Mouse (Mus musculus): ENCODE results near the gene Zfp513. TPM values are rescaled to one million over a fixed set of nuclear protein-coding genes. Genes with fewer than 3 reads are reported as not detected.

Gene Zfp513
- 10 to 100 TPM; 20.9 to 23.3 TPM for polyA plus RNA-seq (2017; shearing (Covaris generic))

GRCm38 (mm10) chr5:31201742-31202590 is at the start of gene Zfp513:
Zfp513 (minus strand) TSS chr5:31202303.

GRCm38 (mm10) chr5:31251541-31252101 is 49.5 kb upstream of the Zfp513 start, which contains the start of gene Krtcap3:
Krtcap3 (plus strand) TSS chr5:31251691.

GRCm38 (mm10) chr5:31240637-31241521 is 38.8 kb upstream of the Zfp513 start, which contains the start of the genes Nrbp1 and Gm9970:
Nrbp1 (plus strand) TSS chr5:31240864.
Gm9970 (minus strand) TSS chr5:31241232.

GRCm38 (mm10) chr5:31220448-31221303 is 18.6 kb upstream of the Zfp513 start, which contains the start of gene Ppm1g:
Ppm1g (minus strand) TSS chr5:31220687.

GRCm38 (mm10) chr5:31192939-31193630 is 9.0 kb downstream of the Zfp513 start, which contains the start of the genes Snx17 and Eif2b4:
Snx17 (plus strand) TSS chr5:31193227.
Eif2b4 (minus strand) TSS chr5:31193430.

GRCm38 (mm10) chr5:31179766-31180630 is 22.1 kb downstream of the Zfp513 start, which contains the start of the genes Gm29609 and Gtf3c2:
Gm29609 (minus strand) TSS chr5:31179911.
Gtf3c2 (minus strand) TSS chr5:31180144.

GRCm38 (mm10) chr5:31154152-31154553 is 48.0 kb downstream of the Zfp513 start, which contains the start of gene Mpv17:
Mpv17 (minus strand) TSS chr5:31154251.

Other genes starting within 250 kb of the Zfp513 start
- 100 to 1,000 TPM; 163 to 180 TPM for gene Preb, start 241.9 kb downstream of the Zfp513 start, polyA plus RNA-seq (2017; shearing (Covaris generic))
- gene Tcf23, start 233.6 kb downstream of the Zfp513 start, polyA plus RNA-seq (2017; shearing (Covaris generic)), result not detected
- 100 to 1,000 TPM in 1 of 2 experiments, 10 to 100 TPM in 1; 84.2 to 138 TPM for gene Atraid, start 154.0 kb downstream of the Zfp513 start, polyA plus RNA-seq (2017; shearing (Covaris generic))
- 1 to 10 TPM; 4.7 to 6.5 TPM for gene Slc5a6, start 153.4 kb downstream of the Zfp513 start, polyA plus RNA-seq (2017; shearing (Covaris generic))
- gene Cad, start 147.5 kb downstream of the Zfp513 start, polyA plus RNA-seq (2017; shearing (Covaris generic)), result 10 to 100 TPM; 11.3 to 17.1 TPM
- under 1 TPM in 1 of 2 experiments, not detected in 1; 0.15 TPM for gene Dnajc5g, start 96.0 kb downstream of the Zfp513 start, polyA plus RNA-seq (2017; shearing (Covaris generic))
- not detected for gene Slc30a3, start 94.1 kb downstream of the Zfp513 start, polyA plus RNA-seq (2017; shearing (Covaris generic))
- gene Trim54, start 85.6 kb downstream of the Zfp513 start, polyA plus RNA-seq (2017; shearing (Covaris generic)), result not detected
- not detected for gene Ucn, start 63.5 kb downstream of the Zfp513 start, polyA plus RNA-seq (2017; shearing (Covaris generic))
- 10 to 100 TPM; 27.4 to 29.4 TPM for gene Mpv17, start 48.1 kb downstream of the Zfp513 start, polyA plus RNA-seq (2017; shearing (Covaris generic))
- 1 to 10 TPM in 1 of 2 experiments, under 1 TPM in 1; 0.49 to 1.0 TPM for gene Gm29609, start 22.4 kb downstream of the Zfp513 start, polyA plus RNA-seq (2017; shearing (Covaris generic))
- gene Gtf3c2, start 22.2 kb downstream of the Zfp513 start, polyA plus RNA-seq (2017; shearing (Covaris generic)), result 10 to 100 TPM; 76.8 to 79.6 TPM
- 100 to 1,000 TPM; 114 to 130 TPM for gene Snx17, start 9.1 kb downstream of the Zfp513 start, polyA plus RNA-seq (2017; shearing (Covaris generic))
- 10 to 100 TPM; 64.5 to 68.8 TPM for gene Eif2b4, start 8.9 kb downstream of the Zfp513 start, polyA plus RNA-seq (2017; shearing (Covaris generic))
- gene Ppm1g, start 18.4 kb upstream of the Zfp513 start, polyA plus RNA-seq (2017; shearing (Covaris generic)), result 100 to 1,000 TPM; 141 to 145 TPM
- 100 to 1,000 TPM; 167 to 175 TPM for gene Nrbp1, start 38.6 kb upstream of the Zfp513 start, polyA plus RNA-seq (2017; shearing (Covaris generic))
- under 1 TPM; 0.33 to 0.61 TPM for gene Gm9970, start 38.9 kb upstream of the Zfp513 start, polyA plus RNA-seq (2017; shearing (Covaris generic))
- gene Krtcap3, start 49.4 kb upstream of the Zfp513 start, polyA plus RNA-seq (2017; shearing (Covaris generic)), result 10 to 100 TPM; 36.3 to 71.9 TPM
- gene Ift172, start 88.8 kb upstream of the Zfp513 start, polyA plus RNA-seq (2017; shearing (Covaris generic)), result 1 to 10 TPM; 3.4 to 5.1 TPM
- gene Fndc4, start 93.8 kb upstream of the Zfp513 start, polyA plus RNA-seq (2017; shearing (Covaris generic)), result under 1 TPM in 1 of 2 experiments, not detected in 1; 0.41 TPM
- under 1 TPM in 1 of 2 experiments, not detected in 1; 0.55 TPM for gene Gckr, start 95.1 kb upstream of the Zfp513 start, polyA plus RNA-seq (2017; shearing (Covaris generic))